In genomic region chr2:101299126-101299525, GRCm38 (mm10) we compare ENCODE assay signal across 24 mouse cellular contexts.
DNase-seq lines count a peak whose midpoint lies in the region; ATAC-seq and TF ChIP-seq lines count a peak whose summit lies in the region.
"Had no signal": no experiment of that assay in that cellular context is flagged by ENCODE, and none has a peak within 500 bp of the region (broad histone marks: within the 10 kb centered on the region; RNA-seq: fewer than 3 reads in every experiment).

No protein-coding gene starts in this region.

- H3K36me3 ChIP-seq in kidney, adult 2 months (ENCODE audit: control insufficient read depth, insufficient read depth, low read length) = no peaks in the 10 kb centered on the region
- H3K36me3 ChIP-seq in kidney, embryonic 15.5 days = no peaks in the 10 kb centered on the region
- H3K36me3 ChIP-seq: embryonic facial prominence, embryonic 12.5 days; embryonic facial prominence, embryonic 15.5 days; heart, embryonic 10.5 days; heart, embryonic 13.5 days had no signal

- WGBS in kidney, adult 2 months = 41% methylated on average over 2 of the region's 2 CpGs
- 88% methylated on average over 2 of the region's 2 CpGs for WGBS in kidney, embryonic 15.5 days

- no peak for TF ChIP-seq POLR2A in kidney, adult 2 months (IDR thresholded peaks at IDR 0.05; ENCODE audit: low read depth, low read length)

- H3K9ac ChIP-seq in kidney, embryonic 15.5 days = no peak overlapping the region
- H3K9ac ChIP-seq: embryonic facial prominence, embryonic 12.5 days; embryonic facial prominence, embryonic 15.5 days; forebrain, postnatal 0 days; heart, embryonic 13.5 days; hindbrain, embryonic 14.5 days had no signal

- no peak overlapping the region for H3K27ac ChIP-seq in kidney, adult 2 months (ENCODE audit: insufficient read depth, low read depth, low read length)
- H3K27ac ChIP-seq in kidney, embryonic 15.5 days = no peak overlapping the region
- H3K27ac ChIP-seq: embryonic facial prominence, embryonic 12.5 days; embryonic facial prominence, embryonic 15.5 days; heart, adult 2 months; heart, embryonic 10.5 days; heart, embryonic 13.5 days; hindbrain, embryonic 14.5 days had no signal

- no peaks in the 10 kb centered on the region for H3K9me3 ChIP-seq in kidney, embryonic 15.5 days (replicated peaks)
- H3K9me3 ChIP-seq: embryonic facial prominence, embryonic 12.5 days; embryonic facial prominence, embryonic 15.5 days; heart, embryonic 10.5 days; heart, embryonic 13.5 days had no signal

- no peak for TF ChIP-seq CTCF in kidney, adult 2 months (conservative IDR thresholded peaks at IDR 0.05; ENCODE audit: insufficient read depth, insufficient read length, low read depth, low read length)

- no peak for ATAC-seq in kidney, embryonic 15.5 days (replicated peaks; ENCODE audit: low FRiP score)
- no peak for ATAC-seq in frontal cortex, adult (ENCODE audit: low TSS enrichment)
- ATAC-seq: CD4-positive, CD25-positive, alpha-beta regulatory T cell, adult 4 months; forebrain, embryonic 14.5 days; forebrain, postnatal 0 days had no signal

- no peak overlapping the region for H3K4me2 ChIP-seq in kidney, embryonic 15.5 days
- H3K4me2 ChIP-seq: embryonic facial prominence, embryonic 12.5 days; embryonic facial prominence, embryonic 15.5 days; heart, embryonic 13.5 days; hindbrain, embryonic 14.5 days had no signal

- no peak overlapping the region for H3K4me3 ChIP-seq in kidney, adult 2 months (ENCODE audit: insufficient read depth, low read depth, low read length)
- no peak overlapping the region for H3K4me3 ChIP-seq in kidney, embryonic 15.5 days (replicated peaks)
- H3K4me3 ChIP-seq: embryonic facial prominence, embryonic 12.5 days; embryonic facial prominence, embryonic 15.5 days; heart, adult 2 months; heart, embryonic 10.5 days; heart, embryonic 13.5 days had no signal

- H3K4me1 ChIP-seq in kidney, adult 2 months (ENCODE audit: control insufficient read depth, insufficient read depth, low read length) = no peaks in the 10 kb centered on the region
- H3K4me1 ChIP-seq in kidney, embryonic 15.5 days = 0 out of 2 replicates have a peak, but pooled peaks cover 2% of the 10 kb centered on the region
- H3K4me1 ChIP-seq: embryonic facial prominence, embryonic 15.5 days; heart, embryonic 10.5 days; heart, embryonic 13.5 days had no signal

- DNase-seq in kidney, adult 2 months = peak; percentile 82
- DNase-seq in kidney, adult 9 months = peak; percentile 72
- DNase-seq in kidney, postnatal 10 days = peak; percentile 9
- DNase-seq in kidney, postnatal 36 days = peak; percentile 51 to 62
- DNase-seq: adrenal gland, adult 2 months; adrenal gland, postnatal 14 days; cerebellum, adult 11 months; cerebellum, adult 2 months; cerebellum, adult 9-11 months; cerebellum, postnatal 25 days; forebrain, postnatal 0 days; gastrocnemius, postnatal 25 days; heart, adult 2 months; heart, postnatal 14 days; heart, postnatal 4 days had no signal

- H3K27me3 ChIP-seq in kidney, adult 2 months (replicated peaks; ENCODE audit: control insufficient read depth, insufficient read depth, low read length) = no peaks in the 10 kb centered on the region
- no peaks in the 10 kb centered on the region for H3K27me3 ChIP-seq in kidney, embryonic 15.5 days
- H3K27me3 ChIP-seq: embryonic facial prominence, embryonic 12.5 days; embryonic facial prominence, embryonic 15.5 days; heart, embryonic 13.5 days had no signal

Comparison
In these comparisons a context has a peak if more than half of its experiments do, and no peak if none do; other contexts are left out.
1. DNase-seq: peak in every context shown above with its lines; median percentile 82 in kidney, adult 2 months; 72 in kidney, adult 9 months; 56 in kidney, postnatal 36 days; 9 in kidney, postnatal 10 days.